Mouse (Mus musculus) central nervous system, embryonic 14 days (tissue): ENCODE results near the gene Gja3. TPM values are rescaled to one million over a fixed set of nuclear protein-coding genes. Genes with fewer than 3 reads are reported as not detected.

Experiments used
- polyA plus RNA-seq: library from polyadenylated mRNA; depleted of rRNA; stranded (reverse); fragments of >200 nt; gene quantifications from 2 replicates; pipeline ENCODE4 v1.2.3, GENCODE M21; 2012; rRNA removed

Gene Gja3
- 0.34 and 1.1 TPM in 2 replicates for polyA plus RNA-seq

GRCm38 (mm10) chr14:57057563-57058321, at the start of gene Gja3:
TSS of gene Gja3 (minus strand) at chr14:57058100.

GRCm38 (mm10) chr14:57104106-57105023, 46.5 kb upstream of the Gja3 start, which contains the start of gene Gjb2:
TSS of gene Gjb2 (minus strand) at chr14:57104702.

Other genes with a start within 250 kb of the Gja3 start
- gene Zmym5, start 246.4 kb downstream of the Gja3 start, polyA plus RNA-seq = 33.5 and 34.8 TPM in 2 replicates
- gene Zmym2, start 171.4 kb downstream of the Gja3 start, polyA plus RNA-seq = 69.8 and 80.7 TPM in 2 replicates
- 5.9 and 12.7 TPM in 2 replicates for gene Gjb2, start 46.6 kb upstream of the Gja3 start, polyA plus RNA-seq
- gene Gm4491, start 57.8 kb upstream of the Gja3 start, polyA plus RNA-seq = 0.04 and 0.07 TPM in 2 replicates
- 9.4 and 15.4 TPM in 2 replicates for gene Gjb6, start 75.5 kb upstream of the Gja3 start, polyA plus RNA-seq